Mouse (Mus musculus): ENCODE measurements around the gene Kdm2b.

DNA sequence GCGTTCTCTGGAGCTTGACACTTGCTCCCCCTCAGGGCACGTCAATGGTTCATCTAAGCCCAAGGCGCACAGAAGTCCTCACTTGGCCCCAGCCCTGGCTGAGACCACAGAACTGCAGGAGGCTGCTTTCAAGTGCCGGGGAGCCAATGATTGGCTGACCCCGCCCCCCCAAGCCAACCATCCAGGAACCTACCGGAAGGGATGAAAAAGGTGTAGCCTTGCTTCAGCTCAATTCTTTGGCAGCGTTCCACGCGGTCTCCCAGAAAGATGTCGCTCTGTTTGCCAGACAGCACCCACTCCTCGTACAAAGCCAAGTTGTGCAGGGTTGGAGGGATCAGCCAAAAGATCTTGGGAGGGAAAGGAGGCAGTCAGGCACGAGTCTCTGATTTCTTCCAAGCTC is 42.1 kb downstream of the Kdm2b start:
- no peak for TF ChIP-seq CTCF (IDR thresholded peaks at IDR 0.05; ENCODE audit: borderline replicate concordance, control insufficient read depth, extremely low read depth, insufficient read depth, low read length, poor library complexity)
- TF ChIP-seq POLR2A (IDR thresholded peaks at IDR 0.05; ENCODE audit: control insufficient read depth, extremely low read depth, insufficient read depth, low read length, poor library complexity), result no peak
